Mouse (Mus musculus): ENCODE data around the gene Fam25c. TPM values are rescaled to one million over a fixed set of nuclear protein-coding genes. Genes with fewer than 3 reads are reported as not detected.

Gene Fam25c
- polyA plus RNA-seq, 1 experiment from 2014 or later, result not detected

DNA sequence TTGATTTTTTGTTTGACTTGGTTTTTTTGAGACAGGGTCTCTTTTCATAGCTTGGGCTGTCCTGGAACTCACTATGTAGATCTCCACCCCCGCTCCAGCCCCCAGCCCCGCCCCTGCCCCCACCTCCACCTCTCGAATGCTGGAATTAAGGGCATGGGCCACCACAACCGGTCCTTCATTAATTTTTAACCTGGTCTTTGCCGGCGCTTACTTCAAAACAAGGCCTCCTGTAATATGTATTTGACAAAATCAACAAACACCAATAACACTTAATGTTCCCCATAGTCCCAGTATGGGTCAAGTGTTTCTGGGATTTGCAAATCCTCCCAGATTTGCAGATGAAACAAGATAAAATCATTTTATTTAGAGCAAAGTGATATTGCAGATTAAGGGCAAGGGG lies 5.0 kb upstream of the Fam25c start:
- WGBS, result 51% methylated on average over 6 of the region's 6 CpGs
- Histone ChIP-seq H3K27me3 (ENCODE audit: low read depth, poor library complexity, severe bottlenecking) (peaks cover 15% of the 10 kb centered on the region), H3K36me3 (no peaks in the 10 kb centered on the region), H3K9me3 (replicated peaks) (peaks cover 4% of the 10 kb centered on the region; the same call in 1 of the 2 replicates), H3K4me3 (no peak overlapping the region), H3K27ac (replicated peaks) (no peak overlapping the region), H3K4me1 (peaks cover 18% of the 10 kb centered on the region)
- no peak for DNase-seq (ENCODE audit: low spot score)

DNA sequence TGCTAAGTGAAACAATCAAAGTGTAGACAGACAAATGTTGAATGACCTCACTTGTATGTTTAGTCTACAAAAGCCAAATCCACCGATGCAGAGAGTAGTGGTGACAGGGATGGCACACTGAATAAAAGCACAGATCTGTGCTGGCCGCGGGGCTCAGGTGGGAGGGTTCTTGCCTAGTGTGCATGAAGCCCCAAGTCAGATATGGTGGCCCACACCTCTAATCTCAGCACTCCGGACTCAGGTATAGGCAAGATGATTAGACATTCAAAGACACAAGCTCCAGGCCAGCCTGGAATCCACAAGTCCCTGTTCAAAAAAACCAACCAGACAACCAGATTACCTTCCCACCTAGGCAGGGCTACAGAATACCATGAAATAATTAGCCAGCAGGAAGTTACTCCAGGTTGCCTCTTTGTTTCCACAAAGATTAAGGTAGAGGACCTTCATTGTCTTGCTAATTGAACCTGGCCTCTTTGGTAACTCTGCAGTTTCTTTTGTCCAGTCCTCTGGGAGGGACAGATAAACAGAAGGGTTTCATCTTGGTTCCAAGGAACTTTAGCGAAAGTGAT lies 4.5 kb upstream of the Fam25c start:
- Histone ChIP-seq H3K4me3 (no peak overlapping the region), H3K4me1 (peaks cover 22% of the 10 kb centered on the region), H3K27ac (replicated peaks) (no peak overlapping the region), H3K27me3 (ENCODE audit: low read depth, poor library complexity, severe bottlenecking) (peaks cover 15% of the 10 kb centered on the region), H3K9me3 (replicated peaks) (no peaks in the 10 kb centered on the region), H3K36me3 (no peaks in the 10 kb centered on the region)
- 39% methylated on average over 5 of the region's 5 CpGs for WGBS
- DNase-seq (ENCODE audit: low spot score), result no peak

DNA sequence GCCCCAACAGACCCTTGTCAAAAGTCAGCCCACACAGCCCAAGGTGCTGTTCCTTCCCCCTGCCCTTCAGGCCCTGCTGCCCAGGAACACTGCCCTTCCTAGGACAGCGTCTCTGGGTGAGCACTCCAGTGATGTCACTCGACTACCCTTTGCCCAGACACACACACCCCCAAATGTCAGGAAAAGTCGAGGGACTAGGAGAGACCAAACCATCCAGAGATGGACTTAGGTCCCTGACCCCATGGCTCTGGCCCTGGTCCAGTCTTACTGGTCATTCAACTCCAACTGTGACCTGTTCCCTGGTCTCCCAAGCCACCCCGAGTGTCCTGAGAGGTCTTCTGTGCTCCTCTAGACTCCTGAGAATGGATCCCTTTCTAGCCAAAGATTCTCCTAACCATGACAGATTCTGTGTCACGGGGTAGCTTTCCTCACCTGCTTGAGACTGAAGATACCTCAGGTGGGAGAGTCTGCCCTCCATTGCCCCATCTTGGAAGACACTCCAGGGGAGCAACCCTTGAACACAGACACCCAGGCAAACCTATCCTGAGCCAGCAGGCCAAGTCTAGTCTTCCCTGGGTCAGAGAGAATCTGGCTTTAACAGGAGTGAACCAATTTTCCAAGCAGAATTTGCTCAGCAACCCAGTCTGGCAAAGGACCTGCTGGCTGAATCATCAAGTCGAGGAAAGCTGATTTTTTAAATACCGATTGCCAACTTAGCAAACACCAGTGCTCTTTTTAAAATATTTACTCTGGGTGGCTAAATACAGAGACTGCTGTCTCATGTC lies 2.6 kb upstream of the Fam25c start:
- no peak for DNase-seq (ENCODE audit: low spot score)
- Histone ChIP-seq H3K27ac (replicated peaks) (no peak overlapping the region), H3K4me1 (peaks cover 11% of the 10 kb centered on the region), H3K27me3 (ENCODE audit: low read depth, poor library complexity, severe bottlenecking) (peaks cover 8% of the 10 kb centered on the region), H3K4me3 (no peak overlapping the region), H3K36me3 (no peaks in the 10 kb centered on the region), H3K9me3 (replicated peaks) (no peaks in the 10 kb centered on the region)
- 85% methylated on average over 7 of the region's 7 CpGs for WGBS

DNA sequence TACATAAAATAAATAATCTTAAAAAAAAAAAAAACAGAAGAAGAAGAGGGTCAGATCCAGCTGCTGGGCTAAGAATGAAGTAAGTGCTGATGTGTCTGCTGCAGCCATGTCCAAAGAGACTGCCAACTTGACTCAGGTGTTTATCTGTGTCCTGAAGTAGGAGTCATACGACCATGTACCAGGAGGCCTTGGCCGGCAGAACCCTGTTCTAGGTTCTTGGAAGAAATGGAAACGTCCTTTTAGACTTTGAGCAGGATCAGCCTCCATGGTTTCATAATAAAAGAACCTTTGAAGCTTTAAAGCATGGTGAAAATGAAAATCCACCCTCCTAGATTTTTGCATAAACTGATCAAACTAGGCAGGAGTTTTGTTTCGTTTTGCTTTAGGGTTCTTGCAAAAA lies 777 bp downstream of the Fam25c start:
- H3K4me1 ChIP-seq, result peaks cover 16% of the 10 kb centered on the region
- H3K36me3 ChIP-seq, result no peaks in the 10 kb centered on the region
- H3K9me3 ChIP-seq (replicated peaks), result no peaks in the 10 kb centered on the region
- WGBS, result 89% methylated on average over 4 of the region's 4 CpGs
- no peak overlapping the region for H3K4me3 ChIP-seq
- DNase-seq (ENCODE audit: low spot score), result no peak
- no peak overlapping the region for H3K27ac ChIP-seq (replicated peaks)
- no peaks in the 10 kb centered on the region for H3K27me3 ChIP-seq (ENCODE audit: low read depth, poor library complexity, severe bottlenecking)

DNA sequence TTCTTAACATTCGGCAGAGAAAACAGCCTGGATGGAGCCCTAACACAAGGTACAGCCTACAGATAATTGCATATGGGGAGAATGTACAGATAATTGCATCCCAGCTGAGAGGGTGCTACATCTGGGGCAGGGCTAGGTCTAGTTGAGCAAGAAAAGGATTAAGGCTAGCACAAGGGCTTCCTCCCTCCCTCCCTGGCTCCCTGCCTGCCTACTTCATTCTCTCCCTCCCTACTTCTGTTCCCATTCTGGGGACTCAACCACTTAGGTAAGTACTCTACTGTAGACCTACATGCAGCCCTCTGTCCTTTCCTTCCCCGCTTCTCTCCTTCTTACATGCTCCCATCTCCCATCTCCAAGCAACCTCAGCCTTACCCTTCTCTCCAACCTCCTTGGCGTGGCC lies 1.9 kb downstream of the Fam25c start:
- H3K27ac ChIP-seq (replicated peaks), result no peak overlapping the region
- H3K27me3 ChIP-seq (ENCODE audit: low read depth, poor library complexity, severe bottlenecking), result no peaks in the 10 kb centered on the region
- WGBS, result 88% methylated on average over 3 of the region's 3 CpGs
- DNase-seq (ENCODE audit: low spot score), result no peak
- H3K4me1 ChIP-seq, result peaks cover 9% of the 10 kb centered on the region
- no peaks in the 10 kb centered on the region for H3K36me3 ChIP-seq
- no peak overlapping the region for H3K4me3 ChIP-seq
- H3K9me3 ChIP-seq (replicated peaks), result no peaks in the 10 kb centered on the region

DNA sequence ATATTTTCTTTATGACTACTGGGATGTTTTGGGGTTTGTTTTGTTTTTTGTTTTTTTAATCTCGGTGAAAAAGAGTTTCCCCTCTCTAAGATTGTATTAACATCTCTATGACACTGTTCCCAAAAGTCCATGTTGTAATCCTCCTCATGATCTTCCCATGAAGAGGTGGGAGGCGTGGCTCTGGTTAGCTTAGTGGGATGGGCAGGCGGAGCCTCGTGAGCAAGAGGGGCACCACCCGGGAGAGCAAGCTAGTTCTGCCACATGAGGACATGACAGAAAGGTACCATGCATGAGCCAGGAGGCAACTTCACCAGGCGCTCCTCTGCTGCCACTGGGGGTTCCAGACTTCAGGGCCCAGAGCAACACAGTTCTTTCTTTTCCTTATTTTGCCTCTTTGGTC lies 2.7 kb downstream of the Fam25c start:
- WGBS, result 79% methylated on average over 6 of the region's 6 CpGs
- no peak overlapping the region for H3K27ac ChIP-seq (replicated peaks)
- no peaks in the 10 kb centered on the region for H3K9me3 ChIP-seq (replicated peaks)
- peaks cover 9% of the 10 kb centered on the region for H3K4me1 ChIP-seq
- H3K4me3 ChIP-seq, result no peak overlapping the region
- no peak for DNase-seq (ENCODE audit: low spot score)
- H3K36me3 ChIP-seq, result no peaks in the 10 kb centered on the region
- no peaks in the 10 kb centered on the region for H3K27me3 ChIP-seq (ENCODE audit: low read depth, poor library complexity, severe bottlenecking)

DNA sequence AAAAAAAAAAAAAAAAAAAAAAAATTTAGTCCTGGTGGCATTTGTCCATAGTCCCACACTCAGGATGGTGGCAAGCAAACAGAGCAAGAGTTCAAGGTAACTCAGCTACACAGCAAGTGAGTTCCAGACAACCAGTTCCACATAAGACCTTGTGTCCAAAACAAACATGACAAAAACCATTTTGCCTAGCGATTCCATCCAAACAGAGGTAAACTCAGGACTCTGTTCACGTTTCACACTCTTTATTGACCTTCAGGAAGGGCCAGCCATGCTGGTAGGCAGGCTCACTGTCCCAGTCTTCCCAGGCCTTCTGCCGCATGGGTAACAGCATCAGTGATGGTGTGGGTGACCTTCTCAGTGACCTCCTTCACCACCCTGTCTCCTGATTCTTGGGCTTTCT lies 3.6 kb downstream of the Fam25c start:
- Histone ChIP-seq H3K9me3 (replicated peaks) (no peaks in the 10 kb centered on the region), H3K27ac (replicated peaks) (no peak overlapping the region), H3K4me1 (peaks cover 9% of the 10 kb centered on the region), H3K27me3 (ENCODE audit: low read depth, poor library complexity, severe bottlenecking) (no peaks in the 10 kb centered on the region), H3K4me3 (no peak overlapping the region), H3K36me3 (no peaks in the 10 kb centered on the region)
- 75% methylated on average over 3 of the region's 3 CpGs for WGBS
- no peak for DNase-seq (ENCODE audit: low spot score)

DNA sequence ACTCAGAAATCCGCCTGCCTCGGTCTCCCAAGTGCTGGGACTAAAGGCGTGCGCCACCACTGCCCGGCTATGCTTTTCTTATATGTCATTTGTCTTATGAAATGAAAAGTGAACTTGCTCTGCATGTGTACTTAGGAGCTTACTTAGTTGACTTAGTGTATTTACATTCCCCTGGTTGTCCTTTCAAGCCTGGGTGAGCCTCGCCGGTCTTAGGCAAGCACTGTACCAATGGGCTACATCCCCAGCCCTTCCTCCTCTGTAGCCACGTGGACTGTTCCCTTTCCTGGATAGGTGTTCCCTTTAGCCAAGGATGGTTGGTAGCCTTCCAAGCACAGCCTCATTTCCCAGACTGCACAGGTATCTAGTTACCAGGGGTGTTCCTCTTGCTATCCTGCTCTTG lies 6.2 kb downstream of the Fam25c start:
- H3K27me3 ChIP-seq (ENCODE audit: low read depth, poor library complexity, severe bottlenecking), result no peaks in the 10 kb centered on the region
- H3K27ac ChIP-seq (replicated peaks), result no peak overlapping the region
- 81% methylated on average over 8 of the region's 8 CpGs for WGBS
- peaks cover 5% of the 10 kb centered on the region for H3K4me1 ChIP-seq
- no peaks in the 10 kb centered on the region for H3K9me3 ChIP-seq (replicated peaks)
- H3K36me3 ChIP-seq, result peaks cover 5% of the 10 kb centered on the region
- H3K4me3 ChIP-seq, result no peak overlapping the region
- DNase-seq (ENCODE audit: low spot score), result no peak

DNA sequence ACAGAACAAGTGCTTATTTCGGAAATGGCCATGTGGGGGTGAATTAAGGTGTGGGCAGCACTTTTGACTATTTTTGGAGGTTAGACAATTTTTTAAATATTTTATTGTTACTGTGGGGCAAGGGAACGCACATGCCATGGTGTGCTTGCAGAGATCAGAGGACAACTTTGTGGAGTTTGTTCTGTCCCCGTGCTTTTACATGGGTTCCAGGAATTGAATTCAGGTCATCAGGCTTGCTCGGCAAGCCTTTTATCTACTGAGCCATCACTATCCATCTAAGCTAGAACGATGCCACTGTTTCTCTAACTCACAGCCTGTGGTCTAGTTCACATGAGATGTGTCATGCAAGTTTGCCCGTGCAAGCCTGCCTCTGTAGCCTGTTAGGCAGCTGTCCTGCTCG lies 6.9 kb downstream of the Fam25c start:
- Histone ChIP-seq H3K27me3 (ENCODE audit: low read depth, poor library complexity, severe bottlenecking) (no peaks in the 10 kb centered on the region), H3K36me3 (peaks cover 11% of the 10 kb centered on the region), H3K4me1 (peaks cover 5% of the 10 kb centered on the region), H3K4me3 (no peak overlapping the region), H3K27ac (replicated peaks) (no peak overlapping the region), H3K9me3 (replicated peaks) (no peaks in the 10 kb centered on the region)
- WGBS, result 87% methylated on average over 7 of the region's 7 CpGs
- no peak for DNase-seq (ENCODE audit: low spot score)

DNA sequence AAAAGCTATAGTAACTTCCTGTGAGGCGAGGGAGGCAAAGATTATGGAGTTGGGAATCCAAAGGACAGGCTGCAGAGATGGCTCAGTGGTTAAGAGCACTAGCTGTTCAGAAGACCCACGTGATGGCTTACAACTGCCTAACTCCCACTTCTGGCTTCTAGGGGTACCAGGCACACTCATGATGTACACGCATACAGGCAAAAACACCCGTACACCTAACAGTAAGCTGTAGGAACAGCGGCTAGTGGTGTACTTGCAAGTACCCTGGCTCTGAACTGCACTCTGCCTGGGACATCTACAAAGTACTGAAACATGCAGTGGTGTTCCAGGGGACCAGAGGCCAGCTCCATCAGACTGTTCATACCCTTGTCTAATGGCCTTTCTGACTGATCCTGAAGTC lies 8.1 kb downstream of the Fam25c start:
- H3K27ac ChIP-seq (replicated peaks), result no peak overlapping the region
- H3K36me3 ChIP-seq, result peaks cover 23% of the 10 kb centered on the region
- no peak for DNase-seq (ENCODE audit: low spot score)
- WGBS, result 97% methylated on average over 5 of the region's 5 CpGs
- H3K4me1 ChIP-seq, result peaks cover 5% of the 10 kb centered on the region
- H3K27me3 ChIP-seq (ENCODE audit: low read depth, poor library complexity, severe bottlenecking), result no peaks in the 10 kb centered on the region
- no peak overlapping the region for H3K4me3 ChIP-seq
- no peaks in the 10 kb centered on the region for H3K9me3 ChIP-seq (replicated peaks)

DNA sequence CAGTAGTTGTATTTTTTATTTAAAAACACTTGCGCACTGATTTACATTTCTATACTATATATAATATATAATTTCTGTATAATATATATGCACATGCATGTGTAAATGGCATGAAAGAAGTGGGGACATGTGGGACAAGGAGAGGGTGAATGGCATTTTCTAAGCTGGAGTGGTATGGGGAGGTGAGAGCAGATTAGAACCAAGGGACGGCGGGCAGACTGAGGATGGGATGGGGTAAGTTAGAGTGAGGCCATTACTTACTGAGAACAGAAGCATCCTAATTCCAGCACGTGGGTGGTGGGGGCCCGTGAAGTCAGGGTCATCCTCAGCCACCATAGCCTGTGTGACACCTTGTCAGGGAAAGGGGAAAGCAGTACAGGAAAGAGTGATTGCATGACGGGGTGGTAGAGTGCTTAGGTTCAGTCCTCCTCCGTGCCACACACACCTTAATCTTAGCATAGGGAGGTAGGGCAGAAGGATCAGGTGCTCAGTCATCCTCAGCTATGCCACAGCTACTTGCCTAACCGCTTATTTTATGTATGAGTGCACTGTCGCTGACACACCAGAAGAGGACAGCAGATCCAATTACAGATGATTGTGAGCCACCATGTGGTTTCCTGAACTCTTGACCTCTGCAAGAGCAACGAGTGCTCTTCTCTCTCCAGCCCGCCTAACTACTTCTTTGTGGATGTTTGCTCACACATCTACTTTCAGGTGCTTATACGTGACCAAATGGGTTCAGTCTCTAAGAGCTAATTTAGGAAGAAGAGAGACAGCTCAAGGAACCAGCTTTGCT lies 9.3 kb downstream of the Fam25c start:
- WGBS, result 71% methylated on average over 12 of the region's 12 CpGs
- DNase-seq (ENCODE audit: low spot score), result no peak

DNA sequence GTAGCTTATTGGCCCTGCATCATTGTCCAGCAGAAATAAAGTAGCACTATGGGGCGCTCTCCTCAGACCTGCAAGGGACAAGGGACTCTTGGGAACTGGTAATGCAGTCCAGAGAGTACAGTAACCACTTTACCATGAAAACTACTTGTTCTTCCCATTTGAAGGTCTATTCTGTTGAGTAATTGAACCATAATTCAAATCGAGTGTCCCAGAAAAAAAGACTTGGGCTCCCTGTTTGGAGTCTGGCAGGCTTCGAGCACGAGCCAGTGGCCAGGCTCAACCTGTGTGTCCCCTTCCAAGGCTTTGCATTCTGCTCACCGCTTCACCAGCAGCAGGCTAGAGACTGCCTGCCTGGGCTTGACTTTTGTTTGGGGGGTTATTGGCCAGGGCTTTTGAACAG lies 10.9 kb downstream of the Fam25c start:
- Histone ChIP-seq H3K4me1 (no peaks in the 10 kb centered on the region), H3K4me3 (no peak overlapping the region), H3K9me3 (replicated peaks) (no peaks in the 10 kb centered on the region), H3K27ac (replicated peaks) (no peak overlapping the region), H3K27me3 (ENCODE audit: low read depth, poor library complexity, severe bottlenecking) (no peaks in the 10 kb centered on the region), H3K36me3 (peaks cover 48% of the 10 kb centered on the region)
- 91% methylated on average over 5 of the region's 5 CpGs for WGBS
- no peak for DNase-seq (ENCODE audit: low spot score)

More for the DNA sequence above, 9.3 kb downstream of the Fam25c start:
- no peaks in the 10 kb centered on the region for H3K4me1 ChIP-seq
- no peak overlapping the region for H3K27ac ChIP-seq (replicated peaks)
- peaks cover 34% of the 10 kb centered on the region for H3K36me3 ChIP-seq
- no peaks in the 10 kb centered on the region for H3K9me3 ChIP-seq (replicated peaks)
- no peaks in the 10 kb centered on the region for H3K27me3 ChIP-seq (ENCODE audit: low read depth, poor library complexity, severe bottlenecking)
- no peak overlapping the region for H3K4me3 ChIP-seq

DNA sequence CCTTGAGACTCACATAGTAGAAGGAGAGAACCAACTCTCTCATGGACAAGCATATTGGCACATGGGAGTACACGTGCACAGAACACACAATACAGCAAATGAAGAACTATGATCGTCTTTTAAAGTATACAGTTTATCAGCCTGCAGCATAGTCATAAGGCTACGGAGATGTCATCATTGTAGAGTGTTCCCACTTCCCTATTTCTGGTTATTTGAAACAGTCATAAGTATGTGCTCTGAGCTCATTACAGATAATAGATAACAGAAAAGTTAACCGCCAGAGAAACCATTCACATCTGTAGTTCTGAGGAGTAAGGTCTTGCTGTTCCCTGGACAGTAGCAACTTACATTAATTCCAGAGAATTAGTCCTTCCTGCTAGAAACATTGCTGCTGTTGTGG lies 12.2 kb downstream of the Fam25c start:
- H3K27me3 ChIP-seq (ENCODE audit: low read depth, poor library complexity, severe bottlenecking), result no peaks in the 10 kb centered on the region
- H3K27ac ChIP-seq (replicated peaks), result no peak overlapping the region
- no peaks in the 10 kb centered on the region for H3K4me1 ChIP-seq
- peaks cover 60% of the 10 kb centered on the region for H3K36me3 ChIP-seq
- no peaks in the 10 kb centered on the region for H3K9me3 ChIP-seq (replicated peaks)
- no peak overlapping the region for H3K4me3 ChIP-seq
- WGBS, result 99% methylated on average over 4 of the region's 4 CpGs
- DNase-seq (ENCODE audit: low spot score), result no peak

All from midbrain, embryonic 10.5 days (tissue).